Mouse (Mus musculus) neural tube, embryonic 14.5 days (tissue): ENCODE measurements around the gene Gpr45. TPM values are rescaled to one million over a fixed set of nuclear protein-coding genes. Genes with fewer than 3 reads are reported as not detected.

Source experiments
- ATAC-seq: fragments of 200-750 bp; cut with Nextera tagmentation; 2 replicates; pipeline ENCODE4 v1.8.0; 2017; ENCODE audit warnings: low read depth, mild to moderate bottlenecking, moderate TSS enrichment, moderate library complexity
- H3K27ac ChIP-seq: fragments of 300-500 bp; sonication (generic); 2 replicates; pipeline ENCODE4 v1.5.1; 2014; ENCODE audit warnings: low read depth, mild to moderate bottlenecking, control low read depth, low read length, moderate library complexity, mixed read lengths
- H3K27me3 ChIP-seq: fragments of 300-500 bp; sonication (generic); 2 replicates; pipeline ENCODE4 v1.6.1; 2014; ENCODE audit warnings: low read length; ENCODE audit not compliant: control insufficient read depth, insufficient read depth
- H3K36me3 ChIP-seq: fragments of 300-500 bp; sonication (generic); 2 replicates; pipeline ENCODE4 v1.6.1; 2014; ENCODE audit warnings: low read length, mixed read lengths; ENCODE audit not compliant: control insufficient read depth, insufficient read depth
- H3K4me1 ChIP-seq: fragments of 300-500 bp; sonication (generic); 2 replicates; pipeline ENCODE4 v1.6.1; 2014; ENCODE audit warnings: low read length; ENCODE audit not compliant: control insufficient read depth, insufficient read depth
- H3K4me2 ChIP-seq: fragments of 300-500 bp; sonication (generic); 2 replicates; pipeline ENCODE4 v1.6.1; 2014; ENCODE audit warnings: mild to moderate bottlenecking, low read depth, low read length, control low read depth
- H3K4me3 ChIP-seq: fragments of 300-500 bp; sonication (generic); 2 replicates; pipeline ENCODE4 v1.5.1; 2014; ENCODE audit warnings: low read depth, low read length, control low read depth, mixed read lengths
- H3K9ac ChIP-seq: fragments of 300-500 bp; sonication (generic); replicated peaks from 2 replicates; pipeline ENCODE4 v1.6.1; 2014; ENCODE audit warnings: low read depth, mild to moderate bottlenecking, control low read depth, low read length, mixed read lengths
- H3K9me3 ChIP-seq: fragments of 300-500 bp; sonication (generic); 2 replicates; pipeline ENCODE4 v1.6.1; 2016; ENCODE audit warnings: low read length; ENCODE audit not compliant: control insufficient read depth
- WGBS: fragments of 180-500 bp; shearing (Covaris S2); extraction: QIAGEN DNeasy Blood & Tissue Kit; methylation state at CpG from one replicate; pipeline ENCODE4 v1.1.7; 2014; 5-methylcytosine and 5-hydroxymethylcytosine counted together
- polyA plus RNA-seq: library from polyadenylated mRNA; unstranded; fragments of >200 nt; fragmentation: Nextera tagmentation; extraction: Ambion mirVana; gene quantifications from 2 replicates; pipeline ENCODE4 v1.2.1, GENCODE M21; 2014

Gpr45 gene
- polyA plus RNA-seq, 1 experiment from 2014 or later, result 15.1 TPM

DNA sequence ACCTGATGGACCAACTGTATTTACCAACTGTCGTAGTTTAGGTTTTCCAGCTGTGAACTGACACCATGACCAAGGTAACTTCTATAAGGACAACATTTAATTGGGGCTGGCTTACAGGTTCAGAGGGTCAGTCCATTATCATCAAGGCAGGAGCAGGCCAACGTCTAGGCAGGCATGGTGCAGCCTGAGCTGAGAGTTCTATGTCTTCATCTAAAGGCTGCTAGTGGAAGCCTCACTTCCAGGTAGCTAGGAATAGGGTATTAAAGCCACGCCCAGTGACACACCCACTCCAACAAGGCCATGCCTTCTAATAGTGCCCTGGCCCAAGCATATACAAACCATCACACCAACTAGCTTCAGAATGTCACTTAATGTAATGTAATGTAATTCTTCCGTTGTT, 4.2 kb upstream of the Gpr45 start:
- H3K9me3 ChIP-seq, result no peaks in the 10 kb centered on the region
- H3K9ac ChIP-seq, result no peak overlapping the region
- no peaks in the 10 kb centered on the region for H3K36me3 ChIP-seq
- ATAC-seq, result no peak
- no peak overlapping the region for H3K4me2 ChIP-seq
- no peak overlapping the region for H3K27ac ChIP-seq
- H3K27me3 ChIP-seq, result no peaks in the 10 kb centered on the region
- no peaks in the 10 kb centered on the region for H3K4me1 ChIP-seq
- WGBS, result 88% methylated on average over 4 of the region's 4 CpGs
- H3K4me3 ChIP-seq, result no peak overlapping the region

- peak; percentile 68 for ATAC-seq
- H3K4me1 ChIP-seq, result no peaks in the 10 kb centered on the region
- peak overlapping the region; percentile 98 for H3K9ac ChIP-seq
- H3K4me2 ChIP-seq, result peak overlapping the region; percentile 72
- no peaks in the 10 kb centered on the region for H3K9me3 ChIP-seq
- whole genome bisulfite sequencing, result 1% methylated on average over 16 of the region's 16 CpGs
- peak overlapping the region; percentile 86 for H3K4me3 ChIP-seq
- no peaks in the 10 kb centered on the region for H3K36me3 ChIP-seq
- no peaks in the 10 kb centered on the region for H3K27me3 ChIP-seq
- peak overlapping the region; percentile 82 for H3K27ac ChIP-seq
Measured at GRCm38 (mm10) chr1:42953482-42953822, 780 bp downstream of the Gpr45 start.

GRCm38 (mm10) chr1:42956828-42957227, 4.2 kb downstream of the Gpr45 start:
- WGBS, result 91% methylated on average over 1 of the region's 1 CpGs
- no peak overlapping the region for H3K9ac ChIP-seq
- H3K4me2 ChIP-seq, result no peak overlapping the region
- no peak overlapping the region for H3K27ac ChIP-seq
- no peaks in the 10 kb centered on the region for H3K4me1 ChIP-seq
- no peak for ATAC-seq
- no peaks in the 10 kb centered on the region for H3K36me3 ChIP-seq
- no peak overlapping the region for H3K4me3 ChIP-seq
- no peaks in the 10 kb centered on the region for H3K27me3 ChIP-seq
- no peaks in the 10 kb centered on the region for H3K9me3 ChIP-seq

- no peak overlapping the region for H3K4me3 ChIP-seq
- H3K27ac ChIP-seq, result no peak overlapping the region
- no peaks in the 10 kb centered on the region for H3K4me1 ChIP-seq
- H3K4me2 ChIP-seq, result no peak overlapping the region
- no peaks in the 10 kb centered on the region for H3K27me3 ChIP-seq
- 71% methylated on average over 8 of the region's 8 CpGs for WGBS
- no peak for ATAC-seq
- no peaks in the 10 kb centered on the region for H3K36me3 ChIP-seq
- no peaks in the 10 kb centered on the region for H3K9me3 ChIP-seq
- no peak overlapping the region for H3K9ac ChIP-seq
Measured at GRCm38 (mm10) chr1:42983082-42983771, 30.6 kb downstream of the Gpr45 start.

DNA sequence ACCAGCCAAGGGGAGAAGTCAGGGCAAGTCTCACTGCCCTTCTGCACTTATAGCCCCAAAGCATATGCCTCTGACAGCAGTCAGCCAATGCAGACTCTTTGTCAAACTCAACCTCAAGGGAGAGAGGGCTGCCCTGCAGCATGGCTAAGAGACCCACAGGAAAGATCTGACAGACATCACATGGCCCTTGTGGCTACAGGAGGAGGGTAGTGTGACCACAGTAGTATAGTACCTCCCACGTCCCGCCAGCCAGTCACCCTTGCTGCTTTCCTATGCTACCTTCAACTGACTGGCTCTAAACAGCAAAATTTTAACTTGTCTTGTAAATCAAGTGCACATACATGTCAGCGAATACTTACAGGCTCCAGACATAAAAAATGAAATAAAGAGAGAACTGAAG, 31.4 kb downstream of the Gpr45 start:
- Histone ChIP-seq H3K4me3 (no peak overlapping the region), H3K9me3 (no peaks in the 10 kb centered on the region), H3K27me3 (no peaks in the 10 kb centered on the region), H3K36me3 (no peaks in the 10 kb centered on the region), H3K27ac (no peak overlapping the region), H3K9ac (no peak overlapping the region), H3K4me1 (no peaks in the 10 kb centered on the region), H3K4me2 (no peak overlapping the region)
- ATAC-seq, result no peak
- 91% methylated on average over 3 of the region's 3 CpGs for WGBS

DNA sequence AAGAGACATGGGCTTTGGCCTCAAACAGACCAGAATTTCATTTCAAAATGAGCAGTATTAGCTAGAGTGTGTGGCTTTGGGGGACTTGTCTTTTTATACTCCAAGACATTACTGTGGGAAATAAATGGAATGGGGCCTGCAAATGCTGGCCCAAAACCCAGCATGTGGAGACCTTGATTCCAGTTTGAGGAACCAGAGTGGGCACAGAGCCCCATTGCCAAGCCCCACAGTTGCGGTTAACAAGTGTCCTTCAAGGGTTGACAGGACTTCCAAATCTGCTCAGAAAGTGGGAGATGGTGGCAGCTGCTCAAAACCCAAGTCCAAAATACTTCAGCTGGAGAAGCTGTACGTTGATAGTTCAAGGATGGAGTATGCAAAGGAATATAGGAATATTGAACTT, 36.3 kb downstream of the Gpr45 start:
- WGBS, result 89% methylated on average over 2 of the region's 2 CpGs
- H3K4me2 ChIP-seq, result no peak overlapping the region
- H3K4me3 ChIP-seq, result no peak overlapping the region
- no peaks in the 10 kb centered on the region for H3K4me1 ChIP-seq
- H3K36me3 ChIP-seq, result no peaks in the 10 kb centered on the region
- H3K9ac ChIP-seq, result no peak overlapping the region
- no peak for ATAC-seq
- no peaks in the 10 kb centered on the region for H3K9me3 ChIP-seq
- no peak overlapping the region for H3K27ac ChIP-seq
- H3K27me3 ChIP-seq, result no peaks in the 10 kb centered on the region

GRCm38 (mm10) chr1:43006051-43006514, 53.4 kb downstream of the Gpr45 start:
- ATAC-seq, result peak; percentile 94
- H3K9ac ChIP-seq, result no peak overlapping the region
- no peaks in the 10 kb centered on the region for H3K27me3 ChIP-seq
- no peaks in the 10 kb centered on the region for H3K4me1 ChIP-seq
- WGBS, result 42% methylated on average over 13 of the region's 13 CpGs
- no peak overlapping the region for H3K27ac ChIP-seq
- no peak overlapping the region for H3K4me2 ChIP-seq
- no peaks in the 10 kb centered on the region for H3K9me3 ChIP-seq
- no peak overlapping the region for H3K4me3 ChIP-seq
- no peaks in the 10 kb centered on the region for H3K36me3 ChIP-seq

- Histone ChIP-seq H3K4me3 (no peak overlapping the region), H3K36me3 (no peaks in the 10 kb centered on the region), H3K9me3 (no peaks in the 10 kb centered on the region), H3K4me2 (no peak overlapping the region), H3K27ac (no peak overlapping the region), H3K27me3 (no peaks in the 10 kb centered on the region), H3K4me1 (no peaks in the 10 kb centered on the region), H3K9ac (no peak overlapping the region)
- ATAC-seq, result 0 out of 2 replicates have a peak, but pooled peaks have one; percentile 14
- 84% methylated on average over 4 of the region's 4 CpGs for WGBS
Measured at GRCm38 (mm10) chr1:43006524-43006923, 53.9 kb downstream of the Gpr45 start.

- H3K27me3 ChIP-seq, result no peaks in the 10 kb centered on the region
- no peak overlapping the region for H3K4me2 ChIP-seq
- no peak overlapping the region for H3K4me3 ChIP-seq
- no peak for ATAC-seq
- H3K9me3 ChIP-seq, result no peaks in the 10 kb centered on the region
- no peak overlapping the region for H3K9ac ChIP-seq
- H3K27ac ChIP-seq, result no peak overlapping the region
- 96% methylated on average over 4 of the region's 4 CpGs for WGBS
- H3K4me1 ChIP-seq, result no peaks in the 10 kb centered on the region
- H3K36me3 ChIP-seq, result no peaks in the 10 kb centered on the region
Measured at GRCm38 (mm10) chr1:43010461-43010860, 57.8 kb downstream of the Gpr45 start.
